Mouse (Mus musculus) liver, embryonic 15.5 days (tissue): Measurements from ENCODE around the gene H3f3b. TPM values are rescaled to one million over a fixed set of nuclear protein-coding genes. Genes with fewer than 3 reads are reported as not detected.

Experiments
- ATAC-seq: fragments of 200-750 bp; cut with Nextera tagmentation; 2 replicates; pipeline ENCODE4 v1.8.0; 2017; ENCODE audit warnings: moderate number of reproducible peaks, mild to moderate bottlenecking, moderate library complexity; ENCODE audit not compliant: insufficient read depth
- H3K27ac ChIP-seq: fragments of 300-500 bp; sonication (generic); replicated peaks from 2 replicates; pipeline ENCODE4 v1.5.1; 2015; ENCODE audit warnings: mild to moderate bottlenecking, inconsistent platforms
- H3K27me3 ChIP-seq: fragments of 300-500 bp; sonication (generic); 2 replicates; pipeline ENCODE4 v1.6.1; 2015; ENCODE audit warnings: mild to moderate bottlenecking, inconsistent platforms
- H3K36me3 ChIP-seq: fragments of 300-500 bp; sonication (generic); replicated peaks from 2 replicates; pipeline ENCODE4 v1.6.1; 2015; ENCODE audit warnings: moderate library complexity, mild to moderate bottlenecking, inconsistent platforms
- H3K4me1 ChIP-seq: fragments of 300-500 bp; sonication (generic); replicated peaks from 2 replicates; pipeline ENCODE4 v1.6.1; 2015; ENCODE audit warnings: inconsistent platforms
- H3K4me2 ChIP-seq: fragments of 300-500 bp; sonication (generic); 2 replicates; pipeline ENCODE4 v1.6.1; 2015; ENCODE audit warnings: moderate library complexity, mild to moderate bottlenecking, inconsistent platforms
- H3K4me3 ChIP-seq: fragments of 300-500 bp; sonication (generic); replicated peaks from 2 replicates; pipeline ENCODE4 v1.5.1; 2015; ENCODE audit warnings: mild to moderate bottlenecking, inconsistent platforms
- H3K9ac ChIP-seq: fragments of 300-500 bp; sonication (generic); 2 replicates; pipeline ENCODE4 v1.6.1; 2015; ENCODE audit warnings: moderate library complexity, mild to moderate bottlenecking, inconsistent platforms
- H3K9me3 ChIP-seq: fragments of 300-500 bp; sonication (generic); replicated peaks from 2 replicates; pipeline ENCODE4 v1.6.1; 2016; ENCODE audit warnings: inconsistent platforms
- WGBS: fragments of 180-500 bp; shearing (Covaris S2); methylation state at CpG from one replicate; pipeline ENCODE4 v1.1.7; 2015; ENCODE audit warnings: mixed read lengths; ENCODE audit not compliant: insufficient replicate concordance; 5-methylcytosine and 5-hydroxymethylcytosine counted together
- polyA plus RNA-seq: library from polyadenylated mRNA; unstranded; fragments of >200 nt; fragmentation: Nextera tagmentation; extraction: Ambion mirVana; gene quantifications from 2 replicates; pipeline ENCODE4 v1.2.1, GENCODE M21; 2015

Gene H3f3b
- polyA plus RNA-seq, 1 experiment from 2014 or later: 595 TPM

DNA sequence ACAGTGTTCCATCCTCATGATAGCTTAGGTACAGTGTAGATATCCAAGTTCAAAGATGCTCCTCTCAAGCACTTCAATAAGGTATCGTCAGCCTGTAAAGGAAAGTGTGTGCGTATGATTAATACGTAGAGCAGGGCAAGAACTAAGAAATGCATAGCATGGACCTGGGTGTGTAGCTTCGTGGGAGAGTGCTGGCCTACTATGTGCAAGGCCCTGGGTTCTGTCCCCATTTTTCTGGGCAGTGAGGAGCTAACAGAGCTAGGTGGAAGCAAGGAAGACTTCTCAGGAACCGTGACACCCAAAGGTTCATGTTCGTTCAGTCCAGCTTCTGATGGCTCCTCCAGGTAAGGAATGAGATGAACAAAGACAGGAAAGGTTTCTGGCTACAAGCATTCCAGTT, 17.4 kb upstream of the H3f3b start:
- Histone ChIP-seq H3K4me2 (no peak overlapping the region), H3K9ac (no peak overlapping the region), H3K9me3 (no peaks in the 10 kb centered on the region), H3K4me1 (peaks cover 7% of the 10 kb centered on the region; the same call in 1 of the 2 replicates), H3K27me3 (no peaks in the 10 kb centered on the region), H3K27ac (no peak overlapping the region), H3K4me3 (no peak overlapping the region), H3K36me3 (peaks cover 73% of the 10 kb centered on the region)
- WGBS: 89% methylated on average over 6 of the region's 6 CpGs
- ATAC-seq: no peak

DNA sequence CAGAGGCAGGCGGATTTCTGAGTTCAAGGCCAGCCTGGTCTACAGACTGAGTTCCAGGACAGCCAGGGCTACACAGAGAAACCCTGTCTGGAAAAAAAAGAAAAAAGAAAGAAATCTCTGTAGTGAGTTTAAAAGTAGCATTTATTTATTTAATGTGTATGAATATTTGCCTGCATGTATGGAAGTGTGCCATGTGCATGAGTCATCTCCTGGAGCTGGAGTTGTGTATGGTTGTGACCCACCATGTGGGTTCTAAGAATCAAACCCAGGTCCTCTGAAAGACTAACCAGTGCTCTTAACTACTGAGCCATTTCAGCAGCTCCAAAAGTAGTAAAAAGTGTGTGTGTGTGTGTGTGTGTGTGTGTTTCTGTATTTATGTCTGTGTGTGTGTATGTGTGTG, 15.5 kb upstream of the H3f3b start:
- Histone ChIP-seq H3K4me3 (no peak overlapping the region), H3K4me1 (peaks cover 7% of the 10 kb centered on the region; the same call in 1 of the 2 replicates), H3K4me2 (no peak overlapping the region), H3K27ac (no peak overlapping the region), H3K9me3 (no peaks in the 10 kb centered on the region), H3K27me3 (no peaks in the 10 kb centered on the region), H3K9ac (no peak overlapping the region), H3K36me3 (peaks cover 66% of the 10 kb centered on the region)
- ATAC-seq: no peak
- 86% methylated on average over 1 of the region's 1 CpGs for WGBS

DNA sequence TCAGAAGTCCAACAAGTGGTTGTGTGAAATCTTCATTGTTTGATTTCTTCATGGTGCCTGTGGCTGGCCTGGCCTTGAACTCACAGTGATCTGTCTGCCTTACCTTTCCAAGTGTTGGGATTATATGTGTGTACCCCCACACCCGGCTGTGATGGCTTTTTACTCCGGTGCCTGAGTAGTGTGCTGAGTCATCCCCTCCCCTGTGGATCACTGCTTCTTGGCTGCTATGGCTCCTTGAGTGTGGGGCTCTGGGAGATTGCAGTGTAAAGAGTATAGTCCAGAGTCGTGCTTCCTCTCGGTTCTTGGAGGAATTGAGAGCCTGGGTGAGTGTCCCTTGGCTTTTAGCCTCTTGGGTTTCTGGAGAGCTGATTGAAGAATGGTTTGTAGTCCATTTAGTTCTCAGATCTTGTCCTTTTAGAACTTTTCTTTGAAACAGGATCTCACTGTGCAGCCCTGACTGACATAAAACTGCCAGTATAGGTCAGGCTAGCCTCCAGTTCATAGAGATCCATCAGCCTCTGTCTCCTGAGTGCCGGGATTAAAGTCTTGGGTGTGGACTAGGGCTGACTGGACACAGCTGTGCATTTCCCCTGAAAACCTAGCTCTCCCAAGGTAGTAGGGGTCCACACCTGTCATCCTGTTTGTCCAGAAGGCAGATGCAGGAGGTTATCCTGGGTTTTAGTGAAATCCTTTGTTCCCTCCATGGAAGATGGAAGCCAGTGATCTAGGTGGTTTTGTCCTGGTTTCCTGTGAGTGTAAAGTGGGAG, 14.8 kb upstream of the H3f3b start:
- ATAC-seq: no peak
- Histone ChIP-seq H3K27me3 (no peaks in the 10 kb centered on the region), H3K9ac (no peak overlapping the region), H3K36me3 (peaks cover 65% of the 10 kb centered on the region), H3K4me2 (no peak overlapping the region), H3K9me3 (no peaks in the 10 kb centered on the region), H3K4me1 (peaks cover 7% of the 10 kb centered on the region; the same call in 1 of the 2 replicates), H3K27ac (no peak overlapping the region), H3K4me3 (no peak overlapping the region)
- 55% methylated on average over 5 of the region's 5 CpGs for WGBS

DNA sequence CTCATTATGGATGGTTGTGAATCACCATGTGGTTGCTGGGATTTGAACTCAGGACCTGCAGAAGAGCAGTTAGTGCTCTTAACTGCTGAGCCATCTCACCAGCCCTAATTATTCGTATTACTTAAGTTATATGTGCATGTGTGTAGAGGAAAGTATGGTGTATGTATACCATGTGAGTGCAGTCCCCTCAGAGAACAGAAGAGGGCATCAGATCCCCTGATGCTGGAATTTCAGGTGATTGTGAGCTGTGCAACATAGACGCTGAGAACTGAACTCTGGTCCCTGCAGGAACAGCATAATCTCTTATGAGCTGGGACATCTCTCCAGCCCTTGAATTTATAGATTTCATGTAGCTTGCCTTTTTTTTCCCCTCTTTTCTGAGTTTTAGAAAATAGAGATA, 14.1 kb upstream of the H3f3b start:
- no peaks in the 10 kb centered on the region for H3K9me3 ChIP-seq
- H3K9ac ChIP-seq: no peak overlapping the region
- WGBS: 92% methylated on average over 2 of the region's 2 CpGs
- H3K4me3 ChIP-seq: no peak overlapping the region
- H3K4me1 ChIP-seq: peaks cover 7% of the 10 kb centered on the region; the same call in 1 of the 2 replicates
- H3K4me2 ChIP-seq: no peak overlapping the region
- peaks cover 57% of the 10 kb centered on the region for H3K36me3 ChIP-seq
- H3K27ac ChIP-seq: no peak overlapping the region
- ATAC-seq: no peak
- H3K27me3 ChIP-seq: no peaks in the 10 kb centered on the region

DNA sequence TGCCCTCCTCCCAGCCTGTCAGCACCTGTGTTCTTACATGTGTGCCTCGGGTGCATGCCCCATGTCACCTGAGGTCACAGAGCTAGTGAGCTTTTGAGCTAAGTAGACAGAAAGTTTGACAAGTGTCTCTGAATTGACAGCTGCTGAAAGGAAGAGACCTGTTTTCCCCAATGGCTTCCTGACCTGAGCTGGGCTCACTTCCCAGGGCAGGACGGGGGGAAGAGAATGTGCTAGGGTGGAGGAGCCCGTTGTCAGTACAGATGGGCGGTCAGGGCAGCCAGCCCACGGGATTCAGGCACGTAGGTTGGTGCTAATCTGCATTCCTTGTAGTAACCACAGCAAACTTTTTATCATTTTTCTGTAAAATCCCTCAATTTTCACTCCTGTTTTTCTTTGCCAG, 12.8 kb upstream of the H3f3b start:
- H3K4me1 ChIP-seq: peaks cover 7% of the 10 kb centered on the region; the same call in 1 of the 2 replicates
- no peak overlapping the region for H3K4me3 ChIP-seq
- H3K27me3 ChIP-seq: no peaks in the 10 kb centered on the region
- no peaks in the 10 kb centered on the region for H3K9me3 ChIP-seq
- no peak overlapping the region for H3K9ac ChIP-seq
- no peak overlapping the region for H3K27ac ChIP-seq
- peaks cover 45% of the 10 kb centered on the region for H3K36me3 ChIP-seq
- ATAC-seq: no peak
- no peak overlapping the region for H3K4me2 ChIP-seq
- 71% methylated on average over 6 of the region's 6 CpGs for WGBS

DNA sequence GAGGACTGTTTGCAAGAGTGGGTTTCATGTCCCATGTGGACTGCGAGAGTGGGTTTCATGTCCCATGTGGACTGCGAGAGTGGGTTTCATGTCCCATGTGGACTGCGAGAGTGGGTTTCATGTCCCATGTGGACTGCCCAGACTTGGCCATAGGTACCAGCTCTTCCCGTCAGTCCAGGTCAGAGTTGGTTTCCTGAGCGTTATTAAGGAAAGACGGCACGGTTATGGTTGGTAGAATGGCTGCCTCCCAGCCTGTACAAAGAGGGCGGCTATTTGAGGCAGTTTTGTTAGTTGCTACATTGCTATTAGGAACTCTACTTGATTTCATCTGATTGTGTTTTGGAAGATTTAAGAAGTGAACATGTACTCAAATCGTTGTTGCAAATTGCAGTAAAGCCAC, 10.1 kb upstream of the H3f3b start:
- Histone ChIP-seq H3K4me2 (no peak overlapping the region), H3K27ac (no peak overlapping the region), H3K9ac (no peak overlapping the region), H3K4me3 (no peak overlapping the region), H3K4me1 (peaks cover 17% of the 10 kb centered on the region), H3K27me3 (no peaks in the 10 kb centered on the region), H3K9me3 (no peaks in the 10 kb centered on the region), H3K36me3 (peaks cover 47% of the 10 kb centered on the region)
- ATAC-seq: no peak
- WGBS: 86% methylated on average over 9 of the region's 9 CpGs

DNA sequence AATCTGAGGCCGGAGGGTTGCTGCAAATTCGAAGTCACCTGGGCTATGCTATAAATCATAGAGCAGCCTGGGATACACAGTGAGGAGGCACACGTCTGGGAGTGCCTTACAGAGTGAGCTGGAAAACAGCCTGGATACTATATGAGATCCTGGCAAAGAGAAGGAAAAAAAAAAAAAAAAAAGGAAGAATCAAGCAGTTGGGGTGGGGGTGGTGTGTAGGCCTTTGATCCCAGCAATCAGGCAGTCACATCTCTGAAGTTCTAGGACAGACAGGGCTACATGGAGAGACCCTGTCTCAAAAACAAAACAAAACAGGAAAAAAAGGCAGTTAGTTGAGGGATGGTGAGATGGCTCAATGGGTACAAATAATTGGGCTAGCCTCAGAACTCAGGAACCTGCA, 8.9 kb upstream of the H3f3b start:
- no peak overlapping the region for H3K27ac ChIP-seq
- no peak overlapping the region for H3K4me3 ChIP-seq
- peaks cover 38% of the 10 kb centered on the region for H3K36me3 ChIP-seq
- ATAC-seq: no peak
- H3K9ac ChIP-seq: no peak overlapping the region
- peaks cover 23% of the 10 kb centered on the region for H3K4me1 ChIP-seq
- H3K9me3 ChIP-seq: no peaks in the 10 kb centered on the region
- H3K27me3 ChIP-seq: no peaks in the 10 kb centered on the region
- WGBS: 84% methylated on average over 3 of the region's 3 CpGs
- H3K4me2 ChIP-seq: no peak overlapping the region

DNA sequence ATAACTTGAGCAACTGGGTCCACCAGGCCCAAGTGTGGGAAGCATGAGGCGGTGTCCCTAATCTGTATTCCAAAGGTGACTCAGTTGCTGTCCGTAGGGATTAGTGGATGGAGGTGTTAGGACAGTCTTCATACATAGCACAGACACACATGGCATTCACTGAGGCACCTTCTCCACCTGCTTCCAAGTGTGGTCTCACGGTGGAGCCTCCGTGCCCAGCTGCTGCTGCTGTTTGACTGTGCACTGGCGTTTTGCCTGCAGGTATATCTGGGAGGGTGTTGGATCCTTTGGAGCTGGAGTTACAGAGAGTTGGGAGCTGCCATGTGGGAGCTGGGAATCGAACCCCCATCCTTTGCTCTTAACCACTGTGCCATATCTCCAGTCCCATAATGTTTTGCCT, 6.8 kb upstream of the H3f3b start:
- Histone ChIP-seq H3K9me3 (no peaks in the 10 kb centered on the region), H3K9ac (no peak overlapping the region), H3K4me3 (no peak overlapping the region), H3K36me3 (peaks cover 23% of the 10 kb centered on the region), H3K4me1 (peaks cover 37% of the 10 kb centered on the region), H3K4me2 (no peak overlapping the region), H3K27ac (no peak overlapping the region), H3K27me3 (no peaks in the 10 kb centered on the region)
- WGBS: 81% methylated on average over 6 of the region's 6 CpGs
- no peak for ATAC-seq

DNA sequence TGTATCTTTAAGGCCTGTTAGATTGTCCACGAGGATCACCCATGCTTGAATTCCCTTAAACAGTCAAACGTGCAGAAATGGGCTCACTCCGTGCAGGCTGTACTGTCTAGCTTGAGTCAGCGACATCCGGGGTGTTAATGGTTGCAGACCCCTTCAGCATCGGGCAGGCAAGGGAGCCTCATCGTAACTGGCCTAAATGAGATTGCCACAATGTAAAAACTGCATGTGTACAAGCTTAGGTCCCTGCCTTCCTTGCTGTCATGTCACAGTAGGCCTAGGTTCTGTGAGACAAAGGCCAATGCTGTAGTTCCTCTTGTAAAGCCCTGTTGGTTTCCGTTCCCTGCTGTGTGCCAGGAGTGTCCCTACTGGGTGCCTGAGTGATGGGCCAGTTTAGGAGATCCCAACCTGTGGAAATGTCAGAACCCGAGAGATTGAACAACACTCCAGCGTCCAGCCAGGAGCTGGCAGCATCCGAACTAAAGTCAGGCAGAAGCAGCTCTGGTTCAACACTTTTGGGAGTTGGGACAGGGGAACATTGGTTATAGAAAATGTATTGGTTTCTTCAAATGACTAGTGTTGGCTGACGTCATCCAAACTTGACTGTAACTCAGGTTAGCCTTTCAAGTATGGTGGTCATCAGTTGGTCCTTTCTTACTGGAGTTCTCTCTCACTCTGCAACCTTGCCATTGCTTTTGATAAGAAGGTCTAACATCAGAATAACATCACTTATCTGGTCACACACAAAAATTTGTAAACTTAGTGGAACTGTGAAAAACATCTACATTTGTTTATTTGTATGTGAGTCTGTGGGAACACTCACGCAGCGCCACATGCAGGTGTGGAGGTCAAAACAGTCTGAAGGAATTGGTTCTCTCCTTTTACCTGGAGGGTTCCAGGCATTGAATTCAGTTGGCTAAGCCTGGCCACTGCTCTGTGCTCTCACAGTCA, 3.4 kb upstream of the H3f3b start:
- peak overlapping the region; percentile 82 for H3K4me3 ChIP-seq
- ATAC-seq: peak; percentile 25
- H3K4me2 ChIP-seq: peak overlapping the region; percentile 90
- H3K9ac ChIP-seq: peak overlapping the region; percentile 95
- no peaks in the 10 kb centered on the region for H3K9me3 ChIP-seq
- no peaks in the 10 kb centered on the region for H3K27me3 ChIP-seq
- H3K4me1 ChIP-seq: peaks cover 49% of the 10 kb centered on the region
- 20% methylated on average over 14 of the region's 14 CpGs for WGBS
- peaks cover 10% of the 10 kb centered on the region for H3K36me3 ChIP-seq
- H3K27ac ChIP-seq: peak overlapping the region; percentile 96

DNA sequence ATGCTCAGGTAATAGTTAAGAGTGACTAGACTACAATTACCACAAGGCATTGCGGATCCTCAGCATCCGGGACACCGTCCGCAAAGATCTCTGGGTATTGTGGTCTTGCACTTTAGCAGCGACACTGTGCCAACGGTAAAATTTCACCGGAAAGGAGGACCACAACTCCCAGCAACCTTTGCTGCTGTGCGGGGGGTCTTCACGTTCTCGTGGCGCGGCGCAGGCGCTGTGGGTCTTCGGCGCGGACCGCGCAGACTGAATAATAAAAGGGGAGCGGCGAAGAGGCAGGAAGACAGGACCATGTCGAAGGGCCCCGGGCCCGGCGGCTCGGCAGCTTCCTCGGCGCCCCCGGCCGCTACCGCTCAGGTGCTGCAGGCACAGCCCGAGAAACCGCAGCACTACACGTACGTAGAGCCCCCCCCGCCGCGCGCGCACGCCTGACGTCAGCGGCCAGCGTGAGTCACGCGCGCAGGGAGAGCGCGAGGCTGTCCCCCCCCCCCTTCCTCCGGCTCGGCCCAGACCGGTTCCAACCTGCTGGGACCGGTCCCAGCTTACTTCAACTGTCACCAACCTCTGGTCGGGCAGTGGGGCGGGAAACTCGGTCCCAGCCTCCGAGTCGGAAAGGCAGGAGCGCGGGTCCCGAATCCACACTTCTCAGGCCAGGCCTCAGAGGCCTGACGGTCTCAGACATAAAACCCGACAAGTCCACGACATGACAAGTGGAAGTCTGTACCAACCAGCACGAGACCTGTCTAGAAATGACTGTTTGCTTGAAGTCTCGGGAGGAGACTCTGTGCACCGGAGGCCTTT, 2.5 kb upstream of the H3f3b start, which contains the start of gene Unk:
Gene Unk, plus strand, starts transcription at position 235 of the 810 bp plus-strand sequence.
- H3K4me3 ChIP-seq: peak within 1 kb of the TSS; percentile 82
- H3K4me1 ChIP-seq: peaks cover 49% of the 10 kb centered on the region
- peak within 1 kb of the TSS; percentile 95 for H3K9ac ChIP-seq
- H3K4me2 ChIP-seq: peak within 1 kb of the TSS; percentile 90
- H3K36me3 ChIP-seq: peaks cover 10% of the 10 kb centered on the region
- ATAC-seq: peak; percentile 91
- H3K27ac ChIP-seq: peak within 1 kb of the TSS; percentile 96
- under 1% methylated on average over 67 of the region's 67 CpGs for WGBS
- H3K9me3 ChIP-seq: no peaks in the 10 kb centered on the region
- H3K27me3 ChIP-seq: no peaks in the 10 kb centered on the region
